Mouse (Mus musculus) gastrocnemius, postnatal 4 days (tissue): ENCODE data around the gene Cdc42ep5. TPM values are rescaled to one million over a fixed set of nuclear protein-coding genes. Genes with fewer than 3 reads are reported as not detected.
"Not testable (repeated sequence)": the region's sequence is repeated elsewhere in the genome, so short reads cannot be mapped to it uniquely, and the experiment has no call there.

Experiments used
- DNase-seq, 2 experiments: peaks; one replicate each; pipeline ENCODE4 v3.0.0; 2021 to 2022; ENCODE audit warnings: low spot score in 2 of 2, mixed read lengths in 2 of 2
- long read RNA-seq, 2 experiments: library from polyadenylated mRNA; stranded (forward); transcript quantifications; one replicate each; pipeline ENCODE4 v2.0.0; 2021
- total RNA-seq, 2 experiments: library from RNA; stranded (reverse); gene quantifications; 2 replicates each; pipeline ENCODE4 v1.2.3; 2021

Cdc42ep5 gene
- total RNA-seq, result 10 to 100 TPM; 20.9 to 24.8 TPM
- long read RNA-seq, experiment 1, transcript Cdc42ep5-201 (3 exons, 1,025 nt), result major isoform, 9 of 13 reads
- long read RNA-seq, experiment 1, partial matches to known transcripts, result 0 of 13 reads
- long read RNA-seq, experiment 1, other reads (novel, unspliced or antisense), result 0 of 13 reads
- long read RNA-seq, experiment 2, transcript Cdc42ep5-201 (3 exons, 1,025 nt), result major isoform, 9 of 10 reads
- long read RNA-seq, experiment 2, partial matches to known transcripts, result 0 of 10 reads
- long read RNA-seq, experiment 2, other reads (novel, unspliced or antisense), result 1 of 10 reads

DNA sequence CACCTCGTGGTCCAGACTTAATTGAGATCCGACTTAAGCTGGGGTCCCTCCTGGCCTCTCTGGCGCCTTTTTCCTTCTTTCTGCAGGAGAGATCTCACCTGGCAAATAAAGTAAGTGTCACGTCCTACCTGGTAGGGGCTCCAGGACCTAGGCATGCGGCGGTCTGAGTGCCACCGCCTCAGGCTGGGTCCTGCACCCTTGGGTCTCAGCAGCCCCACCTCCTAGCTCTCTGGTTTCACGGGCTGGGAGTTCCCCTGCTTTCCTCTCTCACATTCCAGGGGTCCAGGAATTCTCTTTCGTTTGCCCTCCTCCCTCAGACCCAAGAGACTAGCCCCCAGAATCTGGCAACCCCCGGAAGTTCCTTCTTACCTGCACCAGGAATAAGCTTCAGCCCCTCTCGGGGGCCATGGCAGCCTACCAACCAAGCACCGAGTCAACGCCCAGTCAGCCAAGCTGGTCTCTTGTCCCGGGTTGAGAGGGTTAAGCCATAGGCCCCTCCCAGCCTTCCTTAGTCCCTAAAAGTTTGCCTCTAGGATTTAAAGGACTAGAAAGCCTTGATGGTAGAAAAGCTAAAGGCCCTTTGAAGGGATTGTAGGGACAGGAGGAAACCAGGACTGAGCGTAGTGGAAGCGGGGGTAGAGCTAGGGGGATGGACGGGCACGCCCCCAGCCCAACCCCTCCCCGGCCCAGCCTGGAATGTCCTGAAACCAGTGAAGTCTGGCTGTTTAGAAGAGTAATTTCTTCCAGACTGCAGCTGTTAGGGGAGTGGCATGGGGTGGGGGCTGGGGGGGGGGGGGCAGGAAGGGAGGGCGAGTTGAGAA, at the start of gene Cdc42ep5:
Gene Cdc42ep5, minus strand, starts transcription at position 771 of the 821 bp plus-strand sequence.
- DNase-seq, result peak in 1 of 2 experiments; percentile 74

DNA sequence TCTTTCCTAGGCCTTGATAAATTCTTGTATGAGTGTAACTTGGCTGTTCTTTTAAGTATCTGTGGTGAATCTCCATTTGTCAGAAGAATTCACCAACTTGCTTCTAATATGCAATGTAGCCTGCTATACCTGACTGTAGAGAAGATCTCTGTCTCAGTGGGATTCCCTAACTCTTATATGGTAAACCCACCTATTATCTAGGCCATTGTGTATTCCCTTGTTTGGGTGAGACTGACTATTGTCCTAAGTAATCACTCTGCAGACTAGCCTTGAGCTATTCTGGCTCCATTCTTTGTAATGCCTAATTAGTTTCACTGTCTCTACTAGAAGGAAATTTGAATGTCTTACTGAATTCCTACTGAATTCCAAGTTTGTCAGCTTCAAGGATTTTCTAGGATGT, 48.8 kb upstream of the Cdc42ep5 start:
- not testable (repeated sequence) for DNase-seq

- no peak for DNase-seq
These were observed 44.0 kb upstream of the Cdc42ep5 start for GRCm38 (mm10) chr7:4208626-4209025.

DNA sequence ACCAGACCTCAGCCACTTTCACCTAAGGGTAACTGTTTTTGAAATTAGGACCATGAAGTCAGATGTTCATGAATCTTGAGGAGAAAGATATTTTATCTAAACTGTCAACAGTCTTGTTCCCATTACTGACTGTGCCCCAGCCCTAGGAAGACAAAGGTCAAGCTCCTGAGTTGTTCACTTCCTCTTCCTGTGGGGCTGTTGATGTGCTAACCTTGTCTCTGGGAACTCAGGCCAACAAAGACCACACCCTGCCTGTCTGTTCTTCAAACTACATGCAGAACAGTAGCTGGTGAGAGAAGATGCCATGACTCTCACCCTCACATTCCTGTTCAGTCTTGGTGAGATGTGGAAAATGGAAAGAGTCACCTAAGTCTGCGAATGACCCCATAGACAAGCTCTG, 42.5 kb upstream of the Cdc42ep5 start:
- DNase-seq, result no peak

DNA sequence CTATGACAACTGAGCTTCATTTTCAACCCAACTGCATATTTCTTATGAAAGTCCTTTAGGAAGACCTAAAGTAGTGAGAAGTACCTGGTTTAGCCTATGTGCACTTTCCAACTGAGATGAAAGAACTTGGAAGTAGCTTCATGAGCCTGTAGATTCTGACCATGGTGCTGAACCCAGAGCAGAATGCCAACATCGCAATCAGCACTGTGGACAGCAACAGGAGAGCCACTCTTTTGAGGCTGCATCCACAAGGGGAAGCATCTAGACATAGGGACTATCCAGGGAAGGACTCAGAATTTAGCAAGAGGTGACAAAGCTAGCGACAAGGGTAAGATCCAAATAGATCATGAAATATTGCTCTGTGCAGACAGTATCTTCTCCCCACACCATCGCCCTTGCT, 13.8 kb upstream of the Cdc42ep5 start:
- peak in 1 of 2 experiments; percentile 41 for DNase-seq

GRCm38 (mm10) chr7:4170193-4170938, 5.7 kb upstream of the Cdc42ep5 start:
- DNase-seq, result no peak

GRCm38 (mm10) chr7:4167098-4167497, 2.4 kb upstream of the Cdc42ep5 start:
- no peak for DNase-seq

DNA sequence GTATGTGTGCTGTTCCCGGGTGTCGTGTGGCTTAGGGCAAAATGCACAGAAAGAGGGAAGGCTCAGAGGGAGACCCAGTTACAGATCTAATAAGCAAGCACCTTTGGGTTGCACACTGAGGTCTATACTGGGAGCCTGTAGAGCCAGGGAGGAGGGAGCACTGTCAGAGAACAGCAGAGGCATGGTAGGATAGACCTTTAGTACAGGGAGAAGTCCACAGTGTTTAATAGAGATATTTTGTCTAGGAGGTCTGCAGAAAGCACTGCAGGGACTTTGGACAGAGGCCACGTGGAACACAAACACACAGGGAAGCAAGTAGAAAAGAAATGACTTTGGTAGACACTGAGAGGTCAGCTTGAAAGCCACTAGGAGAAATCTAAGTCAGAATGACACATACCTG, 626 bp upstream of the Cdc42ep5 start:
- no peak for DNase-seq

DNA sequence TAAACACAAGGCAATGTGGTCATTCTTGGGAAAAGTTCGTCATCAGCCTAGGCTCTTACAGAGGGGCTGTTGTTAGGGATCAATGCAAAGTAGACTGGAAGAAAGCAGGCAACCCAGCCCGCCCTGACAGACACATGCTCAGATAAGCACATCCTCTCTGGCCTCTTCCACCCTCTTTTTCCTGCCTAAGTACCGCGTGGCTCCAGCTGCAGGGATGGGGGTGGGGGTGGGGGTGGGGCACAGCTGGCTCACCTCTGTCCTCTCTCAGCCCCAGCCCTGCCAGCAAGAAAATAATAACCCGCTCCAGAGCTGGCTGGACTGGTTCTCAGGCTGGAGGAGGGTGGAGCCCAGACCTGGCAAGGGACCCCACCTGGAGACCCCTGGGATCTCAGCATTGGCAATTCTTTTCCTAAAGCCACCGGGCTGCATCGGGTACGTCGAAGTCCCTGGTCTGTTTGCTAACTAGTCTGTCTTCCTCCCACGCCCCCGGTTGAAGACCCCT, 1.0 kb downstream of the Cdc42ep5 start:
- no peak for DNase-seq

GRCm38 (mm10) chr7:4161596-4161995, 3.1 kb downstream of the Cdc42ep5 start:
- DNase-seq, result not testable (repeated sequence)

GRCm38 (mm10) chr7:4154976-4155375, 9.7 kb downstream of the Cdc42ep5 start:
- DNase-seq, result no peak

DNA sequence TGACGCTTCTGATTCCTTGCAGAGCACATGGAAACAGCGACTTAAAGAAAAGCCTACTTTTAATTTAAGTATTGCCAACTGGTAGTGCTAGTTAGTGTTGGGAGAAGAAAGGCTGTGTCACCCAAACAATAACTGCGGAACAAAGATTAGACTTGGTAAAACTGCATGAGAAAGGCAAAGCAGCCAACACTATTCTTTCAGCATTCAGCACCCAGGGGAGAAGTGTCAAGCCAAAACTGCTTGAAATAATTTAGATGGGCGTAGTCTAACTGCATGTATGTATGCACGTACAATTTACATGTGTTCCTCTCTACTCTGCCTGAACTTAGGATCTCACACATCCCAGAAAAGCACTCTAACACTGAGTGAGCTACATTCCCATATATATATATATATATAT, 10.3 kb downstream of the Cdc42ep5 start:
- DNase-seq, result no peak

GRCm38 (mm10) chr7:4151241-4151640, 13.4 kb downstream of the Cdc42ep5 start:
- DNase-seq, result no peak

DNA sequence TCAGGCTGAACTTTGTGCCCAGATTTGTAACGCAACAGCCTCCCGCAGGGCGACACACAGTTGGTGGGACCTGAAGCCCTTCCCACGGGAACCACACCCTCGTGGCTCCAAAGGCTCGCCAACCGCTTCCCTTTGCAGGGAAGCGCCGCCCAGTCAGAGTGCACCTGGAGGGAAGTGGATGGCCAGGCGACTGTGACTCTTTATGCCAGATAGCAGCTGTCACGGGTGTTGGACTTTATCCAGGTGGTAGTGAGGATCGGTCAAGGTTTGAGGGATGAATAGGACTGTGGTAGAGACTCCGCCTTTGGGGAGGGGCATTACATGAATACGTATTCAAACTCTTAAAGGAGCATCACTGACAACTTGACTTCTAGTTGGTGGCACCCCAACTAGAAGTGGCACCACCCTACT, 13.8 kb downstream of the Cdc42ep5 start:
- DNase-seq, result no peak

DNA sequence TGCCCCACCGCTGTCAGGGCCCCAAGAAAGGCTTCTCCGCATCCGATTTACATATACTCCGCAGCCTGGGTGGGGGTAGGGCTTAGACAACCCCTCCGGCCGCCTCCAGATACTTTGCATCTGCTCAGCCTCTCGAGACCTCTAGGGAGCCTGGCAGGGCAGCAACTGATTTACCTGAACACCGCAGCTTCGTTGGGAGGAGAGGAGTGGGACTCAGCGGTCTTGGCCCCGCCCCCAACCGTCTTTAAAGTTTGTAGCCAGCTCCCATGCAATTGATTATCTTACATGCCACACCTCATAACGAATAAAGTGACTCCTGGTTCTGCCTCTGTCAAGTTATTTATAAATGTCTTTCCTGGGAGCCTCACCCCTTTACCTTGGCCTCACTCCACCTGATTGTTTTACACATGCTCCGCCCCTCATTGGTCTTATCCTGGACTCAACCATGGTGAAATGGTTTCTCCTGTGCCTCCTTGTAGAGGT, 14.6 kb downstream of the Cdc42ep5 start, which contains the start of gene Leng9:
Gene Leng9, minus strand, starts transcription at position 316 of the 483 bp plus-strand sequence.
- DNase-seq, result no peak

GRCm38 (mm10) chr7:4149209-4150054, 15.2 kb downstream of the Cdc42ep5 start:
- peak; percentile 64 to 80 for DNase-seq

GRCm38 (mm10) chr7:4148341-4149208, 16.1 kb downstream of the Cdc42ep5 start:
- no peak for DNase-seq

DNA sequence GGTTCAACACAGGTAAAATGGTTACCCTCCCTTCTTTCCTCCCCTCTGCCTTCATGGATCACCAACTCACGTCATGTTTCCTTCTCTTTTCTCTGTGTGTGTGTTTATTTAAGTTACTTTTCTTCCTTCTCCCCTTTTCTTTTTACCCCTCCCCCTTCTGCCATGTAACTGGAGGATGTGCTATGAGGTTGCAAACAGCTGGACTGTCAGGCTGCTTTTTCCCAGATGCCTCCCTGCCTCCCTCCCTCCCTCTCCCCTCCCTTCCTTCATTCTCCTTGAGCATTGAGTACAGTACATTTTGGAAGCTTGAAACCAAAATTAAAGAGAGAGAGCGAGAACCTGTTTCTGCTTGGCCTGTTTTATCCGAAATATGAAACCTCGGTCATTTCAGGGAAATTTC, 16.8 kb downstream of the Cdc42ep5 start:
- DNase-seq, result no peak

- no peak for DNase-seq
These were observed 17.3 kb downstream of the Cdc42ep5 start for GRCm38 (mm10) chr7:4147371-4147770.
